Mouse (Mus musculus) cerebellum, adult 2 months (tissue): ENCODE results near the gene Gm5965. TPM values are rescaled to one million over a fixed set of nuclear protein-coding genes. Genes with fewer than 3 reads are reported as not detected.
"Not testable (repeated sequence)": the region's sequence is repeated elsewhere in the genome, so short reads cannot be mapped to it uniquely, and the experiment has no call there.

ENCODE experiments used
- DNase-seq, 2 experiments: peaks; one replicate each; pipeline ENCODE4 v3.0.0; 2021
- H3K27ac ChIP-seq: fragments of 200-500 bp; 2 replicates; pipeline ENCODE4 v1.5.1; 2012; ENCODE audit warnings: low read length, control low read depth, inconsistent platforms; ENCODE audit not compliant: insufficient read depth
- H3K27me3 ChIP-seq: fragments of 200-500 bp; 2 replicates; pipeline ENCODE4 v1.6.1; 2012; ENCODE audit warnings: inconsistent platforms, mild to moderate bottlenecking, low read length, moderate library complexity; ENCODE audit not compliant: control insufficient read depth, insufficient read depth
- H3K4me1 ChIP-seq: fragments of 200-500 bp; 2 replicates; pipeline ENCODE4 v1.6.1; 2011; ENCODE audit warnings: low read length; ENCODE audit not compliant: control insufficient read depth, insufficient read depth
- H3K4me3 ChIP-seq: fragments of 200-500 bp; replicated peaks from 2 replicates; pipeline ENCODE3; 2011; ENCODE audit warnings: mild to moderate bottlenecking, low read depth, low read length, control low read depth; ENCODE audit not compliant: insufficient read depth
- CTCF ChIP-seq: fragments of 200-500 bp; IDR thresholded peaks from 2 replicates; pipeline ENCODE4 v1.5.1; 2011; ENCODE audit warnings: low read depth, mild to moderate bottlenecking, control low read depth, low read length, moderate library complexity, borderline replicate concordance; ENCODE audit not compliant: insufficient read depth
- POLR2A ChIP-seq: fragments of 200-500 bp; IDR thresholded peaks from 2 replicates; pipeline ENCODE4 v1.6.1; 2011; ENCODE audit warnings: low read length, control low read depth, borderline replicate concordance; ENCODE audit not compliant: insufficient read depth
- WGBS: fragments of 180-500 bp; shearing (Covaris S2); methylation state at CpG from one replicate; pipeline ENCODE4 v1.1.7; 2018; 5-methylcytosine and 5-hydroxymethylcytosine counted together
- polyA plus RNA-seq: library from polyadenylated mRNA; depleted of rRNA; stranded (reverse); fragments of >200 nt; gene quantifications from 2 replicates; pipeline ENCODE4 v1.2.3, GENCODE M21; 2012; rRNA removed

The Gm5965 gene
- polyA plus RNA-seq = not detected in 2 replicates

- TF ChIP-seq CTCF (no peak), POLR2A (no peak)
- DNase-seq = no peak
- 77% methylated on average over 6 of the region's 6 CpGs for WGBS
- no peaks in the 10 kb centered on the region for H3K4me1 ChIP-seq
- no peak within 1 kb of the TSS for H3K4me3 ChIP-seq
- no peak within 1 kb of the TSS for H3K27ac ChIP-seq
- no peaks in the 10 kb centered on the region for H3K27me3 ChIP-seq
Measured at GRCm38 (mm10) chr16:88777596-88777995, at the start of gene Gm5965. TSS of gene Gm5965 (plus strand) at chr16:88777896.

GRCm38 (mm10) chr16:88728812-88729275 lies 48.9 kb upstream of the Gm5965 start, which contains the start of gene Krtap13-1:
TSS of gene Krtap13-1 (plus strand) at chr16:88728862.
- Histone ChIP-seq H3K4me1 (no peaks in the 10 kb centered on the region; the same call in 1 of the 2 replicates), H3K4me3 (no peak within 1 kb of the TSS), H3K27ac (no peak within 1 kb of the TSS), H3K27me3 (no peaks in the 10 kb centered on the region)
- WGBS = 14% methylated on average over 4 of the region's 4 CpGs
- TF ChIP-seq CTCF (no peak), POLR2A (no peak)
- peak; percentile 12 to 25 for DNase-seq

GRCm38 (mm10) chr16:88735391-88735790 lies 42.3 kb upstream of the Gm5965 start:
- H3K27me3 ChIP-seq = no peaks in the 10 kb centered on the region
- TF ChIP-seq POLR2A (no peak), CTCF (no peak)
- H3K4me1 ChIP-seq = no peaks in the 10 kb centered on the region
- 18% methylated on average over 2 of the region's 2 CpGs for WGBS
- DNase-seq = no peak
- H3K4me3 ChIP-seq = no peak overlapping the region
- no peak overlapping the region for H3K27ac ChIP-seq

DNA sequence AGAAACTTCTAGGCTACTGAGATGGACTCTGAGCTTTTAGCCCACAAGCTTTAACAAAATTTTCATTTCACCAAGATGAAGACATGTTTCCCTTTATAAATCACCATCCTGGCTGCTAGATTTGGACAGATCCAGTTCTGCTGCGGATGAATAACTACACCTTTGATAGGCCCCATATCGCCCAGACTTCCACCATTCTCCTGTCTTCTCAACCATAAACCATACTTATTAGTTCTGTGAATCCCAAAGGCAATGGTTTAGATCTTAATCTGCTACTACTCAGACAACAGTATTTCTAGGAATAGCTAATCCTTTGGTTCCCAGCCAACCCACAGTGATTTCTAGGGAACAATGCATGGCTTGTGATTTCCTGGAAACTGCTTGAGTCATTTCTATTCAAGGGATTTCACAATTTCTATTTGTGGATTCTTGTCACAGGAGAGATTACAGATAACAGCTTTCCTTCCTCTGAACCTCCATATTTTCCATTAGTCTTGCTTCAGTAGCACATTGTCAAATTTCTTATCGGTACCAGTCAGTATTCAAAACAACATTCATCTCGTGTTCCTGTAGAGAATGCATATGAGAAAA lies 32.9 kb upstream of the Gm5965 start:
- DNase-seq = no peak
- 80% methylated on average over 4 of the region's 4 CpGs for WGBS
- Histone ChIP-seq H3K4me3 (no peak overlapping the region), H3K27me3 (no peaks in the 10 kb centered on the region), H3K4me1 (no peaks in the 10 kb centered on the region), H3K27ac (no peak overlapping the region)
- no peak for TF ChIP-seq CTCF
- no peak for TF ChIP-seq POLR2A

DNA sequence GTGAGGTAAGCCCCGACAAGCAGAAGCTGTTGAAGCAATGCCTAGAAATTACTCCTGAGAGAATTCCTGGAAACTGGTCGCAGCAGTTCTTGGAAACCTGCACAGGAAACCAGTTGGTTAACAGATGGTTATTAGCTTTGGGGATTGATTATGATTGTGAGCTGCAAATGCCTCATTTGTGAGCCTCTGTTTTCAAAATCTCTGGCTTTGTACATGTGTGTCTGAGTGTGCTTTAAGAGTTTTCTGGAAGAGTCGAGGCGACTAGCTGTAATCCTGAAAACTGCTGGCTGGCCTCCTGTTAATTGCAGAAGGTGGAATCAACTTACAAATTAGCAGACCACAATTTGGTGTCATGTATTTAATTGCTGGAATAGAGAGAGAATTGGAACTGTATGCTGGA lies 29.8 kb upstream of the Gm5965 start:
- Histone ChIP-seq H3K27ac (no peak overlapping the region), H3K4me3 (no peak overlapping the region), H3K27me3 (no peaks in the 10 kb centered on the region), H3K4me1 (no peaks in the 10 kb centered on the region)
- no peak for DNase-seq
- TF ChIP-seq CTCF (no peak), POLR2A (no peak)
- 18% methylated on average over 4 of the region's 4 CpGs for WGBS

DNA sequence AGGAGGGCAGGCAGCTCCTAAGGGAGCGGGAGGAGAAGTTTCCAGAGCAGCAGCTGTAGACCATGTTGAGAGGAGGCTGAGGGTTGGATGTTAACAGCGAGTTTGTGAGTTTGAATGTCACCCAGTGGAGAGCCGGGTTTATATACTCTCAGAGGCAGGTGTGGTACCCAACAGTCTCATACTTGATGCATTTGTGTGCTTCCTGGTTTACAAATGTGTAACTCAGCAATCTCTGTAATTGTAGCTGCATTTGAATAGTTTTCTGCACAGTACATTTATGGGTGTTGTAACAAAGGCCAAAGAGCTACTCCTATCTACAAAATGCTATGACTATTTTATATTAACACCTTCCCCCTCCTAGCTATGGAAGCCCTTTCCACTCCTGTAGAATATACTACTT lies 26.2 kb upstream of the Gm5965 start, which contains the start of gene Krtap13:
Krtap13 (minus strand) TSS at position 101 of the 400 bp plus-strand sequence.
- DNase-seq, H3K4me3 ChIP-seq, H3K27ac ChIP-seq, H3K27me3 ChIP-seq, H3K4me1 ChIP-seq: not testable (repeated sequence)
- WGBS = 73% methylated on average over 3 of the region's 3 CpGs

- not testable (repeated sequence) for H3K27ac ChIP-seq, H3K4me3 ChIP-seq, DNase-seq, H3K4me1 ChIP-seq, H3K27me3 ChIP-seq
- 81% methylated on average over 3 of the region's 3 CpGs for WGBS
Measured at GRCm38 (mm10) chr16:88758547-88758946, 19.1 kb upstream of the Gm5965 start, which contains the start of gene 2310034C09Rik. TSS of gene 2310034C09Rik (plus strand) at chr16:88758847.

DNA sequence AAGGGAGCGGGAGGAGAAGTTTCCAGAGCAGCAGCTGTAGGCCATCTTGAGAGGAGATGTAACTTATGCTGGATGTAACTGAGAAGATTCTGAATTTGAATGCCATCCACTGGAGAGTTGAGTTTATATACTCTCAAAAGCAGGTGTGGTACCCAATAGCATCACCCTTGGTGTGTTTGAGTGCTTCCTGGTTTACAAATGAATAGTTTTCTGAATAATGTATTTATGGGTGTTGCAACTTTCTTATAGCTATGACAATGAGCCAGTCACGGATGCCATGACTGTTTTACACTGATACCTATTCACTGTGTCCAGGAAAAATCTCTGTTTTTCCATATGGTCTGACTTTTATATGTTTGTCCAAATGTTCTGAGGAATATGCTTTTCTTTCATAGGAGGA lies 3.6 kb upstream of the Gm5965 start, which contains the start of gene 2310057N15Rik:
2310057N15Rik (minus strand) TSS at position 101 of the 400 bp plus-strand sequence.
- Histone ChIP-seq H3K27me3 (no peaks in the 10 kb centered on the region), H3K27ac (no peak within 1 kb of the TSS), H3K4me1 (no peaks in the 10 kb centered on the region), H3K4me3 (no peak within 1 kb of the TSS)
- TF ChIP-seq POLR2A = no peak
- TF ChIP-seq CTCF = no peak
- 73% methylated on average over 2 of the region's 2 CpGs for WGBS
- DNase-seq = no peak
